Mouse (Mus musculus): ENCODE results near the gene Serinc3.

- TF ChIP-seq POLR2A (IDR thresholded peaks at IDR 0.05; ENCODE audit: borderline replicate concordance, low read depth, low read length), result no peak
- no peak for TF ChIP-seq CTCF (IDR thresholded peaks at IDR 0.05; ENCODE audit: low read depth, low read length)
These were observed 15.3 kb upstream of the Serinc3 start for GRCm38 (mm10) chr2:163660103-163660701.
